Mouse (Mus musculus) G1E (cell line): ENCODE measurements around the gene Frat1.

Source experiments
- CTCF ChIP-seq: IDR thresholded peaks from 2 replicates; pipeline ENCODE4 v1.5.1; 2012; ENCODE audit warnings: low read depth, low read length, inconsistent platforms, mixed read lengths
- GATA1 ChIP-seq: IDR thresholded peaks from 2 replicates; pipeline ENCODE4 v1.6.1; 2012; ENCODE audit warnings: borderline replicate concordance, low read length, inconsistent platforms, mixed read lengths

DNA sequence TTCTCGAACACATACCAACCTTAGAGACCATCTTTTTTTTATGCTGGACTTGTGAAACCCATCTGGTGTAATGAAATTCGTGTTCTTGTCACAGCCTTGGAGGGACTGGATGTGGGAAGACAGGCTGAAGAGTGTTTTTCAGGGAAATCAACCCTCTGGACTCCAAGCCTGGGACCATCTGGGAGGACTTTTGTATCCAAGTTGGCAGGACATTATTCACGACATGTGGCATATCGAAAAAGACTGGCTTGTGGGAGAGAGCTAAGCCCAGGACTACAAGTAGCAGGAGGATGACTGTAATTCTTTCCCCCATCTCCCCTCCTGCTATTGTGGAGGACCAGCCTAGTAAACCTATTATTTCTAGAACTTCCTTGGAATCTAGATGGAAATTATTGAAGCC, 12.4 kb downstream of the Frat1 start:
- TF ChIP-seq CTCF (no peak), GATA1 (no peak)
